Mouse (Mus musculus) left cerebral cortex, postnatal 10 days (tissue): ENCODE results near the gene Cux2. TPM values are rescaled to one million over a fixed set of nuclear protein-coding genes. Genes with fewer than 3 reads are reported as not detected.

Experiments used
- DNase-seq, 2 experiments: peaks; one replicate each; pipeline ENCODE4 v3.0.0; 2021 to 2022; ENCODE audit warnings: low spot score in 2 of 2, mixed read lengths in 1 of 2; ENCODE audit errors: extremely low spot score in 1 of 2
- intact Hi-C: fragments of 180-260 bp; cut with DNase I; formaldehyde crosslinking; loops from one replicate; pipeline ENCODE4 v1.15.1; 2025
- total RNA-seq, 2 experiments: library from RNA; stranded (reverse); gene quantifications; 2 replicates each; pipeline ENCODE4 v1.2.3; 2021

Gene Cux2
- 100 to 1,000 TPM; 180 to 194 TPM for total RNA-seq

DNA sequence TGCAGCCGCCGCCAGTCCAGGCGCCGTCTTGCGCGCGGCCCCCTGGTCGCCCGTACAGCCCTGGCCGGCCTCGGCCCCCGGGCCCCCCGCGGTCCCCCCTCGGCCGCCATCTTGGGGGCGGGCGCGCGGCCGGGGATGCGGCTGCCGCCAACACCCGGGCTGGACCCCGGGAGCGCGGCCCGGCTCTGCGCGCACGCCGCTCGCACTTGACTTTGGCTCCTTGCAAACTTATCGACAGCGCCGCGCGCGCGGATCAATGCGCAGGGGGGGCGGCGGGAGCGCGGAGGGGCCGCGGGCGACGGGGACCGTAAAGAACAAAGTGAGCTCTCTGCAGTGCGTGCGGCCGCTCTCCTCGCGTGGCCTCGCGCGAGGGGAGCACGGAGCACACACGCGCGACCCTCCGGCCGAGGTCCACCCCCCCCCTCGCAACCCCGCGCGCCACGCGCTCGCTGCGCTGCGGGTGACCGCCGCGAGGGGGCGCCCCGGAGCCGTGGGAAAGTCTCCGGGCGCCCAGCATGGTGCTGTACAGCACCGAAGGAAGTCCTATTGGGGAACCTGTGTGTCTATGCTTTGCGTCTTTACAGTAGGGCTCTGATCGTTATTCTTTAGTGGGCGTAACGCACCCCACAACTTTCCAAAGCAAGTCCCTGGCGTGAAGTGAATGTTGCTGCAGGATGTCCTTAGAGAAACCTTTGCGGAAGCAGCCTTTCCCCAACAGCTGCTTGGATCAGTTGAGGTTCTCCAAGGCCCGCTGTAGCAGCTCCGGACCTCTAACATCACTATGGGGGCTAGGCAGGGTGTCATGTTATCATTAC is at the start of gene Cux2:
Gene Cux2 (minus strand): TSS at position 86 of the 815 bp plus-strand sequence.
- DNase-seq: peak in 1 of 2 experiments; percentile 85
- intact Hi-C loops: loop anchor here (5.0 kb wide), 1 partner anchor 37 kb away; no protein-coding TSS in a partner anchor

DNA sequence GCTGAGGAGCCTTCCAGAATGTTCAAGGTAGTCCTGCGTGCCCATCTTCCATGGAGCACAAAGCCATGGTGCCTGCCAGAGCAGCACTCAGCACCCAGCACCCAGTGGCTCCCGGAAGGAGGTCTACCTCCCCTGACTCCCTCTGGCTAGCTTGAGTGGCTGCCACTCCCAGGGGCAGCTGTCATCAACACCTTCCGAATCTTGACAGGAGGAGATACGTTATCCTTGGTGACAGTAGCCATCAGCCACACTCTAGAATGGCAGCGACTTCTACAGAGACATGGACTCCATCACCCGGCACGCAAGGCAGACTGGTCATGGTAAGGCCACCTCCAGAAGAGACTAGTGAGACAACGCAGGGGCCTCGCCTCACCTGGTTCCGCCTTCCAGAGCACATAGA is 44.5 kb upstream of the Cux2 start:
- intact Hi-C loops: no loop called here
- no peak for DNase-seq

DNA sequence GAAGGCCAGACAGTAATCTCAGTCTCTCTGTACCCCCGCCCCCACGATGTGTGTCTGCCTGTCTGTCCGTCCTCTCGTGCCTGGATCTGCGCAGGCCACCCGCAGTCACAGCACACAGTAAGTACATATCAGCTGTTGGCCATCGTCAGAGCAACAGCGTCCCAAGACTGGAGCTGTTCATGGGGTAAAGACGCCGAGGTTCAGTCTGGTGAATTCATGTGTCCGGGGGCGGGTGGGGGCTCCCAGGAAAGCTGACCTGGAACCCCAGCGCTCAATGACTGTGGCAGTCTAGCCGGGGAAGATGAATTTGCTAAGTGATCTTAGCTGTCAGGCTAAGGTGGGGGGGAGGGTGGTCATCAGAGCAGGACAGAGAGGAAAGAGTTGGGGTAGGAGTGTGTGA is 43.8 kb upstream of the Cux2 start:
- intact Hi-C loops: no loop called here

DNA sequence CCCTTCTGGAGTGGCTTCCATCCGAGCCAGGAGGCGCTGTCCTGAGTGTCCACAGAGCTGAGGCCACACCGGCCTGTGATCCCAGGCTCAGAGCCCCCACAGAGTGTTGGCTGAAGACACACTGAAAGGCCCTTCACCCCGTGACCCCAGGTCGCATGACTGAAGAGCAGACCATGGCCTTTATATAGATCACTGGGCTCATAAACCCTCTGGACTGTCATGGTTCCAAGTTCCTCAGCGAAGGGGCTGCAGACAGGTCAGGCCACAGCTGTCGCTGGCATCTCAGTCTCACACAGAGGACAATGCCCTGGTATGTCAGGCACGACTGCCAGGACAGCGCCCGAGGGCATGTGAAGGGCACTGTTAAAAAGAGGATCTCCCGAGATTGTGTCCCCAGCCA is 42.9 kb upstream of the Cux2 start:
- no peak for DNase-seq
- intact Hi-C loops: no loop called here

More for the DNA sequence above, 43.8 kb upstream of the Cux2 start:
- no peak for DNase-seq

DNA sequence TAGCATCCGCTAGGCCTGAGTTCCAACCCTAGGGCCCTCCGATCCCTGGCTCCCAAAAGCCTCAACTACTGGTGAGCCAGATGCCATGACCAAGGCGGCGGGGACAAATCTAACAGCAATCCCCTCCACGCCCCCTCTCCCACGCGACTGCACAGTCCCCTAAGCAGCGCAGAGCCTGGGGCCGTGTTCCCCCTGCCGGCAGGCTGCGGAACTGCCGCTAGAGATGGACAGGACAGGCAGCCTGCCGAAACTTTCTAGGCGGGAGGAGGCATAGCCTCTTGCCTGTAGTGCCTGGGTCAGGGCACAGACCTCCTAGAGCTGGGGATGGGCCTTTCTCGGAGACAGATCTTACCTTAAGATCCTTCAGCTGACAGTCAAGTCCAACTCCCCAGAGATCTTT is 41.2 kb upstream of the Cux2 start:
- DNase-seq: peak in 1 of 2 experiments; percentile 63
- intact Hi-C loops: no loop called here

DNA sequence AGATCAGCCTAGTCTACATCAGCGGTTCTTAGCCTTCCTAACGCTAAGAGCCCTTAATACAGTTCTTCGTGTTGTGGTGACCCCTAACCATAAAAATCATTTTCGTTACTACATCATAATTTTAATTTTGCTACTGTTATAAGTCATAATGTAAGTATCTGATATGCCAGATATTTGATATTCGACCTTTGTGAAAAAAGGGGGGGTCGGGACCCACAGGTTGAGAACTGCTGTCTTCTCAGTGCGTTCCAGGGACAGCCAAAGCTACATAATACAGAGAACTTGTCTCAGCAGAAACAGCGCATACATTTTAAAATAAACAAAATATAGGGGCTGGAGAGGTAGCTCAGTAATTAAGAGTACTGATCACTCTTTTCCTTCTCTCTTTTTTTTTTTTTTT is 39.8 kb upstream of the Cux2 start:
- intact Hi-C loops: loop anchor here (1.0 to 5.0 kb wide), 2 partner anchors 37 to 217 kb away; partner anchors contain the start of gene Cux2
- no peak for DNase-seq

DNA sequence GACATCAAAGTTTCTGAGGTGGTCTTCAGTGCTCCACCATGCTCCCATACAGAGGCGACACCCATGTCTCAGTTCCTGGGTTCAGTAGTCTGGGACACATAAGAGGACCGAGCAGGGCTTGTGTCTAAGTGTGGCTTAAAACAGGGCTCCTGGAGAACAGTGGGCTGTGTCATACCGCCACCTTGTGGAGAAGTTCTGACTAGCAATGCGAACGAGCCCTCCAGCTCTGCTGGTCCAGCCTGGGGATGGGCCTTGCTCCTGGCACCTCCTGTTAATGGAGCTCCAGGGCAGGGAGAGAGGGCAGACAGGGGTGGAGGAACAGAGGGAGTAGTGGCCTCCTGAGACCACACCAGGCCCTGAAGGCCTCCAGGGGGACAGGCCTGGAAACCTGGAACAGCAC is 39.0 kb upstream of the Cux2 start:
- intact Hi-C loops: loop anchor here (1.0 to 5.0 kb wide), 2 partner anchors 37 to 217 kb away; partner anchors contain the start of gene Cux2

DNA sequence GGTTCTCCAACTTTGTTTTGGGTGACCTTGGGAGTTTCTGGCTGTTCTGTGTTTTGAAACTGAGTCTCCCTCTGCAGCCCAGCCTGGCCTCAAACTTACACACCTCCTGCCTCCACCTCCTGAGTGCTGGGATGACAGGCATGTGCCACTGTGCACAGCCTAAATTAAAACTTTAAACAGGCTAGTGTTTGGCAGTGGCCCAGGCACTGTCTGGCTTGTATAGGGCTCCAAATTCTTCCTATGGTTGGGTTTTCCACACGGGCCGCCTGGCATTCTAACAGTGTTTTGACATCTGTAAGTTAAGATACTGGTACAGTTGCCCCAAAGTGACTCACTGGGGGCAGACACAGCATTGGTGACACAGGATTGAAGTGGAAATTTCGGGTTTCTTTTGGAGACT is 36.2 kb upstream of the Cux2 start:
- intact Hi-C loops: loop anchor here (5.0 kb wide), 1 partner anchor 34 kb away; the partner anchor contains the start of gene Cux2
- DNase-seq: no peak

More for the DNA sequence above, 39.0 kb upstream of the Cux2 start:
- peak; percentile 84 to 85 for DNase-seq

DNA sequence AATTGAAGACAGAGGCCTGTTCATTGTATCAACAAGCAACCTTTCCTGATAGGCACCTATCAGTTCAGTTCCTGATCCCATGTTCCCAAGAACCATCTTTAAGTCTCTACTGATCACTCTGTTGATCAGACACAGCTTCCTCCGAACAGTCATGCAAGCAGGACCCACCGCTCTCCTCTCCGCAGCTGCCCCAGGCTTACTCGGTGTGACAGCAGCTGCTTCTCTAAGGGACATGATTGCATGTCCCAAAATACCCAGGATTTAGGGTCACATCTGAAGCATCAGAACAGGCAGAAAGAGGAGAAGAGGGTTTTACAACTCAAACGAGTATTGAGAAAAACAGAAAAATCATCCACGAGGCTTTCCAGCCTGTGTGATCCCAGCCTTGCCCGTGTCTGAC is 35.4 kb upstream of the Cux2 start:
- intact Hi-C loops: loop anchor here (5.0 kb wide), 1 partner anchor 33 kb away; the partner anchor contains the start of gene Cux2
- no peak for DNase-seq

DNA sequence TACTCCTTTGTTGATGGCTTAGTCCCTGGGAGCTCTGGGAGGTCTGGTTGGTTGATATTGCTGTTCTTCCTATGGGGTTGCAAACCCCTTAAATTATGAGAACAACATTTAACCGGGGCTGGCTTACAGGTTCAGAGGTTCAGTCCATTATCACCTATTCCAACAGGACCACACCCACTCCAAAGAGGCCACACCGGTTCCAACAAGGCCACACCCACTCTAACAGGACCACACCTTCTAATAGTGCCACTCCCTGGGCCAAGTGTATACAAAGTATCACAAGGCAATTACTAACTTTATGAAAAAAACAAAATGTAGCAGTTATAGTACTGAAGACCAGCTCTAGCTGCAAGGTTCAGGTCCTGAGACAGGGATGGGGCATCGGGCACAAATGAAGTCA is 34.6 kb upstream of the Cux2 start:
- no peak for DNase-seq
- intact Hi-C loops: loop anchor here (5.0 kb wide), 1 partner anchor 192 kb away; no protein-coding TSS in a partner anchor

DNA sequence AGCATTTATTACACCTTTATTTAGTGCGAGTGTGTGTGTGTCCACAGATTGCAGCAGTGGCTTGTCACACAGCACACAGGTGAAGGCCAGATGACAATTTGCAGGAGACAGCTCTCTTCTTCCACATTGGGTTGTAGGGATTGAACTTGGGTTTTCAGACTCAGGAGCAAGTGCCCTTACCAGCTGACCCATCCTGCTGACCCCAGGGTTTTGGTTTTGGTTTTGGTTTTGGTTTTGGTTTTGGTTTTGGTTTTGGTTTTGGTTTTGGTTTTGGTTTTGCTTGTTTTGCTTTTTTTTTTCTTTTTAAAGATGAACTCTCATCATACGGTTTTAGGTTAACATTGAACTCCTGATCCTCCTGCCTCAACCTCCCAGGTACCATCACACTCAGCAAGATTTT is 33.4 kb upstream of the Cux2 start:
- no peak for DNase-seq
- intact Hi-C loops: loop anchor here (5.0 kb wide), 1 partner anchor 191 kb away; no protein-coding TSS in a partner anchor

DNA sequence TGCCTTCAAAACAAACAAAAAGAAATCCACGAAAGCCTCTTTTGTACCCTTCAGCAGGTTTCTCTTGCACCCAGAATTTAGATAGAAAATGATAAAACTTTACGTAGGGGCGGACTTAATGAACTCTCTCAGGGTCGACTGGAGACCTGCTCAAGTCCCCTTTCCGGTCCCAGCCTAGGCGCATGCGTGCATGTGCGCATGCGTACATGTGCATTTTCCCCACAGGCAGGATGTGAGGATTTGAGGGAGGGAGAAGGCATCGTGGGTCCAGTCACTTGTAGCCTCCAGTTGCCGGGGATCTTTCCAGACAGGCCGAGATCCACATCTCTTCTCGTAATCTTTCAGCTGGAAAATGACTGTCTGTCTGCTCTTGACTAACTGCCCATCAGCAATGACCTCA is 31.6 kb upstream of the Cux2 start:
- no peak for DNase-seq
- intact Hi-C loops: loop anchor here (5.0 kb wide), 1 partner anchor 189 kb away; no protein-coding TSS in a partner anchor

DNA sequence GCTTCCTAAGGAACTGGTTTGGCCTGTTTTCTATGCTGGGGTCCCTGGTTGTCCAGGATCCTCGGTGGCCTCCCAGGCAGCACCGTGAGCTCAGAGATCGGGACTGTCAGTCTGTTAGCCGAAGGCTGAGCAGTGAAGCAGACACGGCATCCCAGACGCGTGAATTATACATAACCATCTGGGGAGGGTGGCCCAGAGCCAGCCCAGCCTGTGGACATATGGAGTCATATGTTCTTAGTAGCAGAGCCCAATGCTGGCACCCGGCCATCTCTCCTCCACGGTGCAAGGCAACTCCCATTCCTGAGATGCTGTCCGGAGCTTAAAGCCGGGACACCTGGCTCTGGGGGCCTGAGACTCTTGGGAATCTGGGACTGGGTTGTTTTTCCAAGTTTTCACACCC is 31.0 kb upstream of the Cux2 start:
- intact Hi-C loops: loop anchor here (5.0 kb wide), 1 partner anchor 189 kb away; no protein-coding TSS in a partner anchor
- DNase-seq: peak; percentile 89

DNA sequence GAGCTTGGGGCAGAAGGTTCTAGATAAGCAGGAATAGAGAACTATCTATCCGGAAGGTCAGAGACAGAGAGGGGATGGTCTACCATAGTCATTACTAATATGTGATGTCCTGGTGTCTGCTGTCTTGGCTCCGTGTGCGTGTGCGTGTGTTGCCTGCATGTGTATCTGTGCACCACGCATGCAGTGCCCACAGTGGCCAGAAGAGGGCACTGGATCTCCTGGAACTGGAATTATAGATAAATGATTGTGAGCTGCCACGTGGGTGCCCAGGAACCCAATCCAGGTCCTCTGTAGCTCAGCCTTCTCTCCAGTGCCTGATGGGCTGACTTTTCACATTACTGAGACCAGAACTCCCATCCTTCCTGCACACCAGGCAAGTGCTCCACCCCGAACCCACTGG is 29.9 kb upstream of the Cux2 start:
- DNase-seq: no peak
- intact Hi-C loops: loop anchor here (5.0 kb wide), 1 partner anchor 187 kb away; no protein-coding TSS in a partner anchor

DNA sequence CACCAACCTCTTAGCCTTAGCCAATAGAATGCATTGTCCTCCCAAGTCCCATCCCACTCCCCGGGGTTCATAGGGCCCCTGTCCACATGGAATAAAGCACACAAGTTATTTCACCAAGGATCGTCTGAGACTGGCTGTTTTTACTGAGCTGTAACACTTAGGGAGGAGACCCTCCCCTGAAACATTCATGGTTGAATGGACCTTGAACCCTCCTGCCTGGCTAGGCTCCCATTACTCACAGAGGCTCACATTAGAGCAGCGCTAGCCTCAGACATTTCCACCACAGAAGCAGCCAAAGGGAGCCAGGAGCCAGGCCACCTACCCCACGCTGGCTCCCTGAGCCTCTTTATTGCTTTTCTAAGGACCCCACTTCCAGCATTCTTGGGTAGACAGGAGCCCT is 27.3 kb upstream of the Cux2 start:
- intact Hi-C loops: no loop called here
- no peak for DNase-seq

DNA sequence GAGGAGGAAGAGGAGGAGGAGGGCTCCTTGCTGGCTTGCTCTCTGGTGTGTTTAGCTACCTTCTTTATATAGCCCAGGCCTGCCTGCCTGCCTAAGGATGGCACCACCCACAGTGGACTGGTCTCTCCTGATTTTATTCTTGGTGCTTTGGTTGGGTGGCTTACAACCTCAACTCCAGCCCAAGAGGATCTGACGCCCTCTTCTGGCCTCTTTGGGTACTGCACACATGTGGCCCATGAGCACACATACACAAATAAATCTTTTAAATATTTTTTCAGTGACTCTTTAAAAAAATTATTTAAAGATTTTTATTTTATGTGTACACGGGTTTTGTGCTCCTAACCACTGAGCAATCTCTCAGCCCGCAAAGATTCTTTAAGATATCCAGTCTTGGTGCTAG is 25.8 kb upstream of the Cux2 start:
- no peak for DNase-seq

DNA sequence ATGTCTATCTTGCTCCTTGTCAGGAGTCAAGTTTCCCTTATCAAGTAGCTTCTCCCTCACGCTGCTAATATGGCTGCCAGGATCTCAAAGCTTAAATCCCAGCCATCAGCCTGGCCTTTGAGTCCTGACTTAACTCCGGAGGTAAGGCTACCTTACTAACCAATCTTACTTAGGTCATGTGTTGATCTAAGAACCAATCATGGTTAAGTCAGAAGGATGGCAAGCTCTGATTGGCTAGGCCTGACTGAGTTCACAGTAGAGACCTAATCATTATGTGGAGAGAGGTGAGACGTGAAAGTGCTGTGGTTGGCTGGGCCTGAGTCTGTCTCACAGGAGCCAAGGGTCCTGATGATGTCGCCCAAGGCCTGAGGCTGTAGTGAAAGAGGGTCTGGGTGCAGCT is 22.1 kb upstream of the Cux2 start:
- intact Hi-C loops: no loop called here

More for the DNA sequence above, 25.8 kb upstream of the Cux2 start:
- intact Hi-C loops: no loop called here

DNA sequence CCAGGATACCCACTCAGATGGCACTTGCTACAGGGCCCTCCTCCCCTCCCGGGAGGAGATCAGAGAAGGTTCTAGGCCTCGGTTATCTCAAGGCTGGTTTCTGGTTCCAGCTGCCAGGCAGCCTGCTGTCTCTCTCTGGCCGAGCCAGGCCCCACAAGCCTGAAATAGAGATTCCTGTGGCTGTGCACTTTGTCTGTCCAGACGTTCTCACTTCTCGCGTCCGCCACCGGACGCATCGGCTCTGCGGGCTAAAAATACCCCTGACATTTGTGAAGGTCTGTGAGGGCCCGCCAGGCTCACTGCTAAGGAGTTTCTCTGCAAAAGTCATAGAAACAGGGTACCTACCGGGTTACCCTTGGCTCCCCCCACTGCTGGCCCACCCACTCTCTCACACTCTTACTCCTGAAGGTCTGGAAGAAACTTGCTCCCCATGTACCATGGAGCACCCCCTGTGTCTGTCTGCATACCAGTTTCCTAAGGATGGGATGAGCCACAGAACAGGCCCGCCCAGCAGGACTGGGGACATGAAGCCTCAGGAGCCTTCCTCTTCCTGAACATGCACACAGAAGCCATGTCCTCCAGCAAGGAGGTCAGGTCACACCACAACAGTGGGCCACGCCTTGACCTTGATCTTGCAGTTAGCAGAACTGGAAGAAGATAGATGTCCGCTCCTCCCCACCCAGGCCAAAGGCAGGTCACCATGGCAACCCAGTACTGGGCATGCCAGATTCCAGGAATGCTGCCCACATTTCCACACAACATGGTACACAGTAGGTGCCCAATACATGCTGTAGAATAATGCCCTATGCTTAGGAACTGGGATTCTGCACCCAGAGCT is 21.3 kb upstream of the Cux2 start:
- DNase-seq: peak in 1 of 2 experiments; percentile 56
- intact Hi-C loops: no loop called here

More for the DNA sequence above, 22.1 kb upstream of the Cux2 start:
- no peak for DNase-seq

DNA sequence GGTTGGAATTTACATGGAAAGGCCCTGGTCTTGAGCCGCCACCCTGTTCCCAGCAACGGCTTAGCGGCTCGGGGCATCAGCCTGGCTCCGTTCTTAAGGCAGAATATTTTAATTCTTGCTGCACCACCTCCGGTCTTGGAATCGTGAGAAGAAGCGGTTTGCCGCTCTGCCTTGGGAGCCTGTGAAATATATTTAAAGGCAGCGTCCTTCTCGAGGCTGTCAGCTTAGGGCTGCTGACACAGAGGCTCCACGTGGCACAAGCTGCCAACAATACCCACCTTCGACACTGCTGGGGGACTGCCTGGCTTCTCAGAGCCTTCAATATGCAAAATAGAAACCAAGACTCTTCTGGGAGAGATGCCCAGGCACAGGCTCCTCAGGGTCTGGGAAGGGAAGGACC is 18.7 kb upstream of the Cux2 start:
- intact Hi-C loops: no loop called here

More for the DNA sequence above, 18.7 kb upstream of the Cux2 start:
- no peak for DNase-seq
